Mouse (Mus musculus) adrenal gland, adult 18-20 months (tissue): Measurements from ENCODE around the gene Hmgcs2. TPM values are rescaled to one million over a fixed set of nuclear protein-coding genes. Genes with fewer than 3 reads are reported as not detected.
A peak's percentile ranks its signal among the peaks of the same experiment; 100 is the strongest.

Experiments used
- DNase-seq, 2 experiments: peaks; one replicate each; pipeline ENCODE4 v3.0.0; 2021 to 2022; ENCODE audit warnings: low spot score in 2 of 2
- long read RNA-seq, 2 experiments: library from polyadenylated mRNA; stranded (forward); transcript quantifications; one replicate each; pipeline ENCODE4 v2.0.0; 2021
- total RNA-seq, 2 experiments: library from RNA; stranded (reverse); gene quantifications; 1 replicate in 1 of 2; 2 replicates in 1 of 2; pipeline ENCODE4 v1.2.3; 2021

Hmgcs2 gene
- 10 to 100 TPM; 14.1 to 18.3 TPM for total RNA-seq
- long read RNA-seq, experiment 1, transcript Hmgcs2-201 (10 exons, 3,290 nt), result major isoform, 11 of 12 reads
- long read RNA-seq, experiment 1, partial matches to known transcripts, result 1 of 12 reads
- long read RNA-seq, experiment 1, other reads (novel, unspliced or antisense), result 0 of 12 reads
- long read RNA-seq, experiment 2, transcript Hmgcs2-201 (10 exons, 3,290 nt), result major isoform, 9 of 11 reads
- long read RNA-seq, experiment 2, partial matches to known transcripts, result 2 of 11 reads
- long read RNA-seq, experiment 2, other reads (novel, unspliced or antisense), result 0 of 11 reads

- DNase-seq, result peak in 1 of 2 experiments; percentile 27
These were observed at the start of gene Hmgcs2 for GRCm38 (mm10) chr3:98280204-98280932. Gene Hmgcs2, plus strand, starts transcription at chr3:98280435.

GRCm38 (mm10) chr3:98233504-98233903 is 46.7 kb upstream of the Hmgcs2 start:
- DNase-seq, result no peak

GRCm38 (mm10) chr3:98236266-98236665 is 44.0 kb upstream of the Hmgcs2 start:
- DNase-seq, result no peak

DNA sequence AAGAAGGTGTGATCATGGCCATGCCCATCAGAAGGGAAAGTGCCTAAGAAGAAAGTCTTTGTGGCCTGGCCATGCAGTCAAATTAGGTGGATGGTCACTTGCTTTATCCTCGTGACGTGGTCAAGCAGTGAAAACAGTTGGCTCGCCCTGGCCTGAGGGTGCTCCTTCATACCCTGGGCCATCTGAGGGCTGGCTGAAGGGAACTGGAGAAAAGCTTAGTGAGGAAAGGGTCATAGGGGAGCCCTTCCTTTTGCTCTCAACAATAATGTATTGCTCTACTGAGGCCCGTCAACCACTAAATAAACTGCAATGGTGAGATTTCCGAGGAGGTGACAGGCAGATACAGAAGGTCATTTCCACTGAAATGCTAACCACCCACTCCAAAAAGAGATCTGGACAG is 43.0 kb upstream of the Hmgcs2 start:
- no peak for DNase-seq

DNA sequence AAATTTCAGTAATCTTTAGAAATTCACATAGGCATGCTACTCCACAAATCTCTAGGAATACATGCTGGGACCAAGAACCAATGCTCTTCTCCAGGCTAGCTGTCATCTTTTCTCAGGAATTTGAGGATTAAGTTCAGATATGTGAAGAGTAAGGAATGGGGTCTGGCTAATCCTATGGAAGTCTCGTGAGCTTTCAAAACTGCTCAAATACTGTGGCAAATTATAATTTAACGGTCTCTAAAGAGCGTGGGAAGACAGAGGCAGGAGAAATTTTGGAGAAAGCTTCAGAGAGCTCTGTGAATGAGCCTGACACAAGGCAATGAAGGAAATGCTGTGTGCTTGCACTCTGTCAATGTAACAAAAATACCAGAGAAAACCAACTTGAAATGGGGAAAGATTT is 42.1 kb upstream of the Hmgcs2 start:
- DNase-seq, result no peak

GRCm38 (mm10) chr3:98242051-98242450 is 38.2 kb upstream of the Hmgcs2 start:
- no peak for DNase-seq

GRCm38 (mm10) chr3:98242458-98243037 is 37.7 kb upstream of the Hmgcs2 start:
- DNase-seq, result no peak

DNA sequence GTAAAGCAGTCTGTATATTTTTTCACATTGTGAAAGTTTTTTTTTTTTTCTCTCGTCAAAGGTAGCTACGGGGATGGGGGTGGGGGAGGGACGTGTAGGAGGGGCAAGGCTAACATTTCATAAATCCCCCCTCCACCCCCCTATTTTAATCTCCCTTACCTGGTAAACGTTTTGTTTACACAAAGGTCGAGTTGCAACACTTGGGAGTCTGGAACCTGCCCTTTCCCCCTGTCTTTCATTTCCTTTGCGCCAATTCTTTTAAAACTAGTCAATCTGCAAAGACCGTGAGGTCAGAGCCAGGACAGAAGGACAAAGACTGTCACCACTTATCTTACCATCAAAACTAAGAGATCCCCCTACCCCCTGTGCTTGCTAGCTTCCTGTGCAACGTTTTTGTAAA is 34.3 kb upstream of the Hmgcs2 start:
- no peak for DNase-seq

DNA sequence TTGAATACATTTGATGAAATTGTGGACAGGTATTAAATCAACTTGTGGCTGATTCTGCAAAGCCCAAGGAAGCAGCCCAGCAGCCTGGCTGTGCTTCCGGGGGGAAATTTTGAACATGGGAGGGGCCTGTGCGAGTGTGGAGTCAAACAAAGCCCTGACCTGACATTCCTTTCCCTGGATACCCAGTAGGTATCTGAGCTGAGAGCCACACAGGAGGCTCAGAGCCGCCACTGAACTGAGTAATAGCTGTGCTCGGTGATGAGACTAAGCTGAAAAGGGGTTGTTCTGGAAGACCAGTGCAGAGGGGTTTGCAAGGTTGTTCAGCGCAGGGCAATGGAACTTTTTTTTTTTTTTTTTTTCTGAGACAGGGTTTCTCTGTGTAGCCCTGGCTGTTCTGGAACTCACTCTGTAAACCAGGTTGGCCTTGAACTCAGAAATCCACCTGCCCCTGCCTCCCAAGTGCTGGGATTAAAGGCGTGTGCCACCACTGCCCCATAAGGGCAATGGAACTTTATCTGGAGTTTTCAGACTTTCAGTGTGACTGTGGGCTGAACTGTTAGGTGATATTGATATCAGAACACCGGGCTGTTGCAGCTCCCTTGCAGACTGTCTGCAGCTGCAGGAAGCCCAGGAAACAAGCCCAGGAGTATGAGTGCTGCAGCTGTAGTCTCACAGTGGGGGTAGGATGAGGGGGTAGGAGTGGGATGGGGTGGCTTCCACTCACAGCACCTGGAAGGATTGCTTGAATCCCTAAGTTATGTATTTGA is 33.1 kb upstream of the Hmgcs2 start:
- DNase-seq, result no peak

GRCm38 (mm10) chr3:98249378-98249777 is 30.9 kb upstream of the Hmgcs2 start:
- no peak for DNase-seq

DNA sequence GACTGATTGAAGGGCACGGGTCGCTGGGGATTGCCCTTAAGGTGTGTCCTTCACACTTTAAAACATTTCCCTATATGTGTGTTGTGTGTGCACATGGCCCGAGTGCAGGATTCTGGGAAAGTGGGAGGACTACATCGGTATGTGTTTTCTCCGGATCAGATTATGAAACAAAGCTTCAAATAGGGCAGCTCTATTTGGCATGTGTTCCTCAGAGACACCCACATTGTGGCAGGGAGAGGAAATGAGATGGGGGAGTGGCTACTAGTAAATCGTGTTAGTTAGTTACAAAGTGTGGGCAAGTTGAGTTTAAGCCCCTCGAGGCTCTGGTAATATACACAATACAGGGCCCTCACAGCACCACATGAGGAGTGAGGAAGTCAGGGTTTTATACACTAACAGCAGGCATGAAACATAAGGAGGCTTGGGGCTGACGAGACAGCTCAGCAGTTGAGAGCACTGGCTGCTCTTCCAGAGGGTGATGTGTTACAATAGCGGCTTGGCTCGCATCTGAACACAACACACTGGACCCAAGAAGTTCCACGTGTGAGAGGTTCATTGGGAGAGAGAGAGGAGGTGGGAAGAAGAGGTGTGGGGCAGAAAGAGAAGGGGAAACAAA is 30.3 kb upstream of the Hmgcs2 start:
- no peak for DNase-seq

DNA sequence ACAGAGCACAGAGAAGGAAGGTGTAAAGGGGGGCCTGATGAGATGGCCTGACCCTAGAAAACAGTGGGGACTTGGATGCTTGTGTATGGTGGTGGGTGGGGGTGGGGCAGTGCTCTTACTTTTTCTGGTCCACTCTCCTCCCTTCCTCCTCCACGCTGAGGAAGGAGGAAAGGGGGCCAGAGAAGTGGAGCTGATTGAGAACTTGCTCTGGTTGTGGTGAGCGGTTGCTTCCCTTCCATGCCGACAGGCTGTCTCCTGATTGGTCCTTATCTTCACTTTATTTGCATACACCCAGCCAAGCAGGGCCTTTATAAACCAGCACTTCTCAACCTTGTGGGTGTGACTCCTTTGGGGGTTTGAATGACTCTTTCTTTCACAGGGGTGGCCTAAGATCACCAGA is 26.2 kb upstream of the Hmgcs2 start:
- DNase-seq, result no peak

GRCm38 (mm10) chr3:98254656-98255583 is 25.3 kb upstream of the Hmgcs2 start:
- no peak for DNase-seq

- DNase-seq, result no peak
These were observed 21.5 kb upstream of the Hmgcs2 start for GRCm38 (mm10) chr3:98258723-98259122.

DNA sequence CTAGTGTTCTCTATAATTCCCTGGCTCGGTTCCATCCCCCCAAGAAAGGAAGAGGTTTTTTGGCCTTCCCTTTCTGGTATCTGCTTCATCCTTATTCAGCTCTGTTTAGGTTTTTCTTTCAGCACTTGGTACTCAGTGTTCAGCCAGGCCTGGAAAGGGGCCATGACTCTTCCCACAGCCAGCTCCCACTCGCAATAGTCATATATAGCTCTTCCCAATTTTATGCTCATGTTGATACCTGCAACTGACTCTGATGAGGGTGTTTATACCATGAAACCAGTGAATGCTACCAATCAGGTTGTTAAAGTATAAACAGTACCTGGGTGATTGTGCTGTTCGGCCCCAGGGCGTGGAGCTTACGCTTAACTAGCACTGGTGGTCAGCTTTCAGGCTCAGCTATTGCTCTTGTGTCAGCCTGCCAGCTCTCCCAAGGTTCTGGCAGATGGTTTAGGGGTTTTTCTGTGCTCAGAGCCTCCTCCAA is 20.9 kb upstream of the Hmgcs2 start:
- no peak for DNase-seq

DNA sequence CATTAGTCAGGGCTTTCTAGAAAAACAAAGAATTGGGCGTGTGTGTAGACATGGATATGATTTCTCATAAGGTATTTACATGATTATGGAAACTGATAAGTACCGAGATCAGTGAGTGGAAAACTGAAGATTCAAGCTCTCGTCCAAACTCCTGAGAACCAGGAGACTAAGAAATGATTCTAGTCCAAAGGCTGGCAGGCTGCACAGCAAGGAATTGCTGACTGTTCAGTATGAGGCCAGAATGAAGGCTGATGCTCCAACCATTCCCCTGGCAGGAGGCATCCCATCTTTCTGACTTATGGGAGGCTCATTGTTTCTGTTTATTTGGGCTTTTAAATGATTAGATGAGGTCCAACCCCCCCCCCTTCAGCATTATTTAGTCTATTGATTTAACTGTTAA is 19.7 kb upstream of the Hmgcs2 start:
- DNase-seq, result no peak

GRCm38 (mm10) chr3:98261415-98261814 is 18.8 kb upstream of the Hmgcs2 start:
- no peak for DNase-seq

- DNase-seq, result no peak
These were observed 18.1 kb upstream of the Hmgcs2 start for GRCm38 (mm10) chr3:98262133-98262532.

DNA sequence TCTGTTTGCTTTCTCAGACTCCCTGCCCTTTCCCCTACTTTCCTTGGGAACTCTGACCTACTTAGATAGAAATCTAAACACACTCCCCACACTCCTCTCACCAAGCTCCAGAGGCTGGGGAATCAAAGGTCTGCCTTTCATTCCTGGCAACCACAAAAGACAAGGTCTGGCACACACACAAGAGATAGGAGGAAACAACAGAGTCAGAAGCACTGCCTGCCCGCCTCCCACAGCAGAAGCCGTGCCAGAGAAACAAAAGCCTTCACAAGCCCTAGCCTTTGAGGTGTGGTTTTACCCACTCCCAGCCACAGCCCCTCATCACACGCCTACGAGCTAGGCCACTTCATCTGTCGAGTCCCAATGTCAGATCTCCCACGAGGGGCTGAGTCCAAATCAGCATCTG is 13.0 kb upstream of the Hmgcs2 start:
- DNase-seq, result peak in 1 of 2 experiments; percentile 22
